Mouse (Mus musculus): ENCODE results near the gene Narf.

GRCm38 (mm10) chr11:121305371-121305770 is 68.3 kb downstream of the Narf start:
- no peak for TF ChIP-seq CTCF (IDR thresholded peaks at IDR 0.05; ENCODE audit: low read depth, low read length)
- TF ChIP-seq POLR2A (IDR thresholded peaks at IDR 0.05; ENCODE audit: extremely low read depth, insufficient read depth, low read length), result no peak
